In genomic region chr16:84778431-84778830, GRCm38 (mm10) we compare ENCODE assay signal across 26 mouse cellular contexts. TPM values are rescaled to one million over a fixed set of nuclear protein-coding genes. Genes with fewer than 3 reads are reported as not detected.
DNase-seq lines count a peak whose midpoint lies in the region; TF ChIP-seq lines count a peak whose summit lies in the region.
"Had no signal": no experiment of that assay in that cellular context is flagged by ENCODE, and none has a peak within 500 bp of the region (broad histone marks: within the 10 kb centered on the region; RNA-seq: fewer than 3 reads in every experiment).

No protein-coding gene starts in this region.

- TF ChIP-seq CTCF in E14TG2a.4 (conservative IDR thresholded peaks at IDR 0.05; ENCODE audit: low read length) = no peak

- no peaks in the 10 kb centered on the region for H3K27me3 ChIP-seq in E14TG2a.4 (ENCODE audit: insufficient read depth, low read length)
- H3K27me3 ChIP-seq: CH12.LX; forebrain, embryonic 12.5 days; forebrain, embryonic 15.5 days; hindbrain, embryonic 13.5 days had no signal

- H3K36me3 ChIP-seq in E14TG2a.4 (ENCODE audit: insufficient read depth, low read length) = peaks cover 63% of the 10 kb centered on the region
- no peaks in the 10 kb centered on the region; the same call in 1 of the 2 replicates for H3K36me3 ChIP-seq in ES-E14 (ENCODE audit: control insufficient read depth, insufficient read depth, low read length, poor library complexity, severe bottlenecking)
- H3K36me3 ChIP-seq: embryonic facial prominence, embryonic 13.5 days; forebrain, embryonic 15.5 days; G1E; intestine, embryonic 15.5 days had no signal

- in situ Hi-C loops in ES-E14 (cut with MboI; ENCODE audit: low sequenced_read_pairs in 2 of 2, unreplicated experiment in 2 of 2) = no loop called here

- H3K4me3 ChIP-seq in E14TG2a.4 (replicated peaks; ENCODE audit: low read length) = peak overlapping the region; percentile 7
- peak overlapping the region in 1 of 2 experiments; percentile 2; a peak in 1 of 4 replicates for H3K4me3 ChIP-seq in ES-E14 (ENCODE audit: insufficient read depth in 1 of 2, low read depth in 1 of 2, low read length in 2 of 2, poor library complexity in 1 of 2, severe bottlenecking in 1 of 2)
- H3K4me3 ChIP-seq: embryonic facial prominence, embryonic 10.5 days; embryonic facial prominence, embryonic 13.5 days; erythroblast, embryonic 14.5 days; forebrain, embryonic 12.5 days; forebrain, embryonic 15.5 days; hindbrain, embryonic 10.5 days; hindbrain, embryonic 13.5 days; intestine, embryonic 15.5 days had no signal

- DNase-seq in heart, adult 11 months = peak; percentile 66
- DNase-seq in heart, adult 18-20 months = no peak
- DNase-seq in ES-E14 (ENCODE audit: low read depth, low spot score) = no peak
- no peak for DNase-seq in urinary bladder, adult 18-20 months (ENCODE audit: low spot score in 2 of 2)
- no peak for DNase-seq in left cerebral cortex, postnatal 36 days (ENCODE audit: low spot score in 2 of 2)
- DNase-seq: adrenal gland, postnatal 10 days; adrenal gland, postnatal 36 days; B cell, adult 2 months; cerebellum, adult 11-12 months; cerebellum, adult 8-10 months; cerebellum, postnatal 10 days; cerebellum, postnatal 36 days; embryo, embryonic 11 days; gastrocnemius, postnatal 10 days; kidney, adult 11 months had no signal

- H3K9me3 ChIP-seq in E14TG2a.4 (ENCODE audit: low read length) (peaks cover 29% of the 10 kb centered on the region), ES-E14 (ENCODE audit: control insufficient read depth, insufficient read depth, low read depth, low read length) (no peaks in the 10 kb centered on the region)
- H3K9me3 ChIP-seq: embryonic facial prominence, embryonic 10.5 days; forebrain, embryonic 12.5 days; forebrain, embryonic 15.5 days; hindbrain, embryonic 10.5 days; intestine, embryonic 15.5 days had no signal

- peak overlapping the region; percentile 96 for H3K27ac ChIP-seq in ES-E14 (ENCODE audit: insufficient read depth, low read depth, low read length, poor library complexity, severe bottlenecking)
- H3K27ac ChIP-seq: embryonic facial prominence, embryonic 10.5 days; embryonic facial prominence, embryonic 13.5 days; forebrain, embryonic 12.5 days; forebrain, embryonic 15.5 days; hindbrain, embryonic 10.5 days; hindbrain, embryonic 13.5 days; intestine, embryonic 15.5 days had no signal

- intact Hi-C loops in left cerebral cortex, postnatal 36 days (cut with DNase I) = no loop called here

- H3K9ac ChIP-seq in ES-E14 (ENCODE audit: insufficient read depth, low read depth, low read length, poor library complexity, severe bottlenecking) = 0 out of 2 replicates have a peak overlapping the region, but pooled peaks have one; percentile 10
- H3K9ac ChIP-seq: embryonic facial prominence, embryonic 13.5 days; forebrain, embryonic 12.5 days; forebrain, embryonic 15.5 days; hindbrain, embryonic 13.5 days; intestine, embryonic 15.5 days had no signal

- H3K4me1 ChIP-seq in E14TG2a.4 (replicated peaks; ENCODE audit: low read depth, low read length) (peaks cover 71% of the 10 kb centered on the region), ES-E14 (ENCODE audit: control insufficient read depth in 2 of 2, insufficient read depth in 2 of 2, low read length in 2 of 2, poor library complexity in 1 of 2) (peaks cover 5 to 6% of the 10 kb centered on the region in 2 experiments; a peak in 2 of 4 replicates)

TF ChIP-seq in ES-E14, 5 proteins besides CTCF, POLR2A, EP300 and RAD21:
- TF ChIP-seq CHD2 (IDR thresholded peaks at IDR 0.05; ENCODE audit: low read depth, low read length) (no peak), ZNF384 (IDR thresholded peaks at IDR 0.05; ENCODE audit: low read depth, low read length) (no peak), HCFC1 (IDR thresholded peaks at IDR 0.05; ENCODE audit: borderline replicate concordance, insufficient read depth, low read length) (no peak), MAFK (IDR thresholded peaks at IDR 0.05; ENCODE audit: insufficient read depth, low read depth, low read length) (no peak), ZC3H11A (IDR thresholded peaks at IDR 0.05; ENCODE audit: borderline replicate concordance, low read depth, low read length) (no peak)

RNA-seq across cellular contexts. Expression of gene Jam2, which starts 4.5 kb away (rescaled TPM):
- 10 to 100 TPM; 85.1 to 92.0 TPM for total RNA-seq in heart, adult 18-20 months (2021)
- total RNA-seq in ES-E14 (2012; rRNA removed) = 225 and 328 TPM in 2 replicates
- total RNA-seq in left cerebral cortex, postnatal 36 days (2021) = 10 to 100 TPM; 25.3 TPM

RNA-seq across cellular contexts. Expression of gene Mrpl39, which starts 42.9 kb away (rescaled TPM):
- 10 to 100 TPM; 40.3 to 42.9 TPM for total RNA-seq in heart, adult 18-20 months (2021)
- total RNA-seq in ES-E14 (2012; rRNA removed) = 56.4 and 66.3 TPM in 2 replicates
- 10 to 100 TPM; 17.9 to 22.3 TPM for total RNA-seq in left cerebral cortex, postnatal 36 days (2021)

RNA-seq across cellular contexts. Expression of gene Gabpa, which starts 56.3 kb away (rescaled TPM):
- total RNA-seq in heart, adult 18-20 months (2021) = 10 to 100 TPM; 43.4 to 44.6 TPM
- 92.3 and 95.5 TPM in 2 replicates for total RNA-seq in ES-E14 (2012; rRNA removed)
- 10 to 100 TPM; 16.4 to 24.0 TPM for total RNA-seq in left cerebral cortex, postnatal 36 days (2021)

RNA-seq across cellular contexts. Expression of gene Atp5j, which starts 57.0 kb away (rescaled TPM):
- 1,000 to 10,000 TPM; 1,761 to 1,766 TPM for total RNA-seq in heart, adult 18-20 months (2021)
- 85.7 and 149 TPM in 2 replicates for total RNA-seq in ES-E14 (2012; rRNA removed)
- 100 to 1,000 TPM; 366 to 378 TPM for total RNA-seq in left cerebral cortex, postnatal 36 days (2021)
